Mouse (Mus musculus) olfactory bulb, adult 2 months (tissue): ENCODE data around the gene Ankrd44.

Experiments
- CTCF ChIP-seq: fragments of 200-500 bp; IDR thresholded peaks from 2 replicates; pipeline ENCODE4 v1.5.1; 2012; ENCODE audit warnings: low read depth, mild to moderate bottlenecking, low read length, moderate library complexity; ENCODE audit not compliant: insufficient read depth
- POLR2A ChIP-seq: fragments of 200-500 bp; IDR thresholded peaks from 2 replicates; pipeline ENCODE4 v1.6.1; 2012; ENCODE audit warnings: mild to moderate bottlenecking, low read depth, low read length, moderate library complexity; ENCODE audit not compliant: insufficient read depth

GRCm38 (mm10) chr1:54675478-54675877 lies 250.7 kb downstream of the Ankrd44 start:
- no peak for TF ChIP-seq CTCF
- TF ChIP-seq POLR2A = no peak
